Mouse (Mus musculus): ENCODE results near the gene Rps8.

DNA sequence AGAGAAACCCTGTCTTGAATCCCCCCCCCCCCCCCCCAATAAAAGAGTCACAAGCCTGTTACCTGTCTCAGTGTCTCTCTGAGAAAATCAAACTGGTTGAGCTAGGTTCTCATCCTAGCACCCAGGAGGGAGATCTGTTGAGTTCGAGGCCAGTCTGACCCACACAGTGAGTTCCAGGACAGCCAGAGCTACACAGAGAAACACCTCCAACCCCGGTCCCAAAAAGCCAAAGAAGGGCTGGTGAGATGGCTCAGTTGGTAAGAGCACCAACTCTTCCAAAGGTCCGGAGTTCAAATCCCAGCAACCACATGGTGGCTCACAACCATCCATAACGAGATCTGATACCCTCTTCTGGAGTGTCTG lies 46.9 kb upstream of the Rps8 start:
- TF ChIP-seq CTCF (conservative IDR thresholded peaks at IDR 0.05; ENCODE audit: insufficient read depth, insufficient read length, low read depth, low read length) (no peak), POLR2A (IDR thresholded peaks at IDR 0.05; ENCODE audit: low read depth, low read length) (no peak)

Data from kidney, adult 2 months (tissue).